Mouse (Mus musculus) monocyte, adult 2 months (primary cell): ENCODE data around the gene Arl11.
A peak's percentile ranks its signal among the peaks of the same experiment; 100 is the strongest.
"Not testable (repeated sequence)": the region's sequence is repeated elsewhere in the genome, so short reads cannot be mapped to it uniquely, and the experiment has no call there.

ENCODE experiments used
- DNase-seq, 2 experiments: peaks; one replicate each; pipeline ENCODE4 v3.0.0; 2022; ENCODE audit warnings: low spot score in 2 of 2, low read depth in 1 of 2

The Arl11 gene

DNA sequence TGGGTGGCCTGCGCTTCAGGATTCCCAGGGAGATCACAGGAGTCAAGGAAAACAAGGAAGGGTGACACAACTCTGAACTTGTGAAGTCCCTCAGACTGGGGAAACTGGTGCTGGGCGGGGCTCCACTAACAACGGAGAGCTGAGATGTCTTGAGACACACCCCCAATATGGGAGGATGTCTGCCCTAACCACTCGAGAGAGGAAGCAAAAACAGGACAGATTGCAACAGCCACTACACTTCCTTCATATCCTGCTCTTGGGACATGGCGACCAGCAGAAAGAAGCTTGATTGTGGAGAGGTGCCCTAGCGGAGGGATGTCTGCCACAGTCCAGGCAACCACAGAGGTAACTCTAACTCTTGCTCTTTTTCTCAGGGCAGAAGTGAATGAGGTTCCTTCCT lies at the start of gene Arl11:
Gene Arl11 (plus strand): TSS at position 161 of the 400 bp plus-strand sequence.
- peak; percentile 65 to 67 for DNase-seq

DNA sequence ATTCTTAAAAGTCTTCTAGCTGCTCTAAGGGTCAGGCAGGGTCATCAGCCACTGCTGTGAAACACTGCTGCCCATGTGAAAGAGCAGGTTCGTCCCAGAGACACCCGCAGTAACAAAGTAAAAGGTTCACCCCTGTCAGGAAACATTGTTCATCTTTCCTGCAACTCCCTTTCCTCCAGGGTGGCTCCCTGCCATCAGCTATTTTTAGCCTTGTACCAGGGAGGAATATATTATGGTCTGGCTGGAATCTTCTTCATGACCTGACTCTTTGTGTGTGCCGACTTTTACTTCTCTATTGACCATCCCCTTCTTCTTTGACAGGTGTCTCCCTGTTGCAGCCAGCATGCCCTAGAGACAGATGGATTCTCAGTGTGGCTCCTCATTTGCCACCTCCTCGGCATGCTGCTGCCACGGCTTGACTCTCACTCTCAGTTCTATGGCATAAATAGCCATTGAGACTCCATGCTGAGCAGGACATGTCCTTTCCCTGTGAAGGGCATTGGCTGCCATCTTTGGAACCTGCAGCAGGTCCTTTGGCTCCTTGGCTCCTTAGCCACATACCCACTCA lies 41.6 kb upstream of the Arl11 start:
- no peak for DNase-seq

DNA sequence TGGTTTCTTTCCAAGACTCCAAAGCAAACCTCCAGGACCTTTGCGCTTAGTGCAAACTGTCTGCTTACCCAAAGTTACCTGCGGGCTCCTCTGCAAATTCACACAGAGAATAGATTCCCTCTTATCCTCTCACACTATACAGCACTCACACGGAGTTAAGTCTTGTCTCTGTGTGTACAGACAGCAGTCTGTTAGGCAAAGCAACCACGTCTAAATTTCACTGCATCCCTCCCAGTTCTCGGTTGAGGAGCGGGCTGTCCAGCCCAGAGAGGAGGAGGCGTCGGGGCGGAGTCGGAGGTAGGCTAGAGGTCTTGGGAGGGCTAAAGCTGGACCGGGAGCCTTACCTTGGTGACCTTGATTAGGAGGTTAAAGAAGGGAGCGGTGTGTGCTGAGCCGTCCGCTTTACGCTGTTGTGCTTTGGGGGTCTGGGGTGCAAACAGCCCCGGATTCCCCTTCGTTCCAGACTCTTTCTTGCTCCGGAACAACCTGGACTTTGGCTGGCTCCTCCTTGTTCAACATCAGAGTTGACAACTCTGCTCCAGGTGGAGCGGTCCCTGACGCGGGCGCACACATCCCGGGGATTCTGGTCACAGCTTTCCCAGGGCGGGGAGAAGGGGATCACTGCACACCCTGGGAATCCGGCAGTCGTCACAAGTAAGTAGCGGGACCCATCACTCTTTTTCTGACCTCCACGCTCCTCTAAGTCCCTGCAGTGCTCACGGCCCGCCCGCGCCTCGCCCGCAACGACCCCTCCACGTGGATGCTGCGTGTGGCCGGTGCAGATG lies 34.9 kb upstream of the Arl11 start:
- no peak for DNase-seq

DNA sequence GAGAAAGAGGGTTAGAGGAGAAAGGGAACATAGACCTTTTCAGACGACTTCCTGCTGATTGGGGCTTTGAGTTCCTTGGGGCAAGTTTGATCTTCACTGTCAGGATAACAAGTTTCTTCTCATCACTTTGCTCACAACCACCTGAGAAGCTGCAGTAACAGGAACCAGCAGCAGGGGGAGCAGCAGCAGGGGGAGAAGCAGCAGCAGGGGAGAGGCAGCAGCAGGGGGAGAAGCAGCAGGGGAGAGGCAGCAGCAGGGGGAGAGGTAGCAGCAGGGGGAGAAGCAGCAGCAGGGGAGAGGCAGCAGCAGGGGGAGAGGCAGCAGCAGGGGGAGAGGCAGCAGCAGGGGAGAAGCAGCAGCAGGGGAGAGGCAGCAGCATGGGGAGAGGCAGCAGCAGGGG lies 32.3 kb upstream of the Arl11 start:
- no peak for DNase-seq

DNA sequence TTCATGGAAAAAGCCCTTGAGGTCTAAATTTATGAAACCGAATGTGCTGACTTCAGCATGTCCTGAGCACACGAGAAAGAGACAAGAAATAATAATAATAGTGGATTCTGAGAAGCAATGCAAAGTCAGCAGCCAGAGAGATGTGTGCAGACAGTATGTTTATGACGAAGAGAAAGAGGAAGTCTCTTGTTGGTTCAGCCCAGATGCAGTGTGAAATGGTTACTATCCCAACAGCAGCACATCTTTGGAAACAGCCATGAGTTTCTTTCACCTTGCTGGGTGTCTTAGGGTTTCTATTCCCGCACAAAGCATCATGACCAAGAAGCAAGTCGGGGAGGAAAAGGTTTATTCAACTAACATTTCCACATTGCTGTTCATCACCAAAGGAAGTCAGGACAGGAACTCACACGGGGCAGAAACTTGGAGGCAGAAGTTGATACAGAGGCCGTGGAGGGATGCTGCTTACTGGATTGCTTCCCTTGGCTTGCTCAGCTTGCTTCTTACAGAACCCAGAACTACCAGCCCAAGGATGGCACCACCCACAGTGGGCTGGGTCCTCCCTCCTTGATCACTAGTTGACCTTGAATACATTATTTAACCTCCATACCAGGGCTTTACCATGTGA lies 30.8 kb upstream of the Arl11 start:
- DNase-seq: peak in 1 of 2 experiments; percentile 21

DNA sequence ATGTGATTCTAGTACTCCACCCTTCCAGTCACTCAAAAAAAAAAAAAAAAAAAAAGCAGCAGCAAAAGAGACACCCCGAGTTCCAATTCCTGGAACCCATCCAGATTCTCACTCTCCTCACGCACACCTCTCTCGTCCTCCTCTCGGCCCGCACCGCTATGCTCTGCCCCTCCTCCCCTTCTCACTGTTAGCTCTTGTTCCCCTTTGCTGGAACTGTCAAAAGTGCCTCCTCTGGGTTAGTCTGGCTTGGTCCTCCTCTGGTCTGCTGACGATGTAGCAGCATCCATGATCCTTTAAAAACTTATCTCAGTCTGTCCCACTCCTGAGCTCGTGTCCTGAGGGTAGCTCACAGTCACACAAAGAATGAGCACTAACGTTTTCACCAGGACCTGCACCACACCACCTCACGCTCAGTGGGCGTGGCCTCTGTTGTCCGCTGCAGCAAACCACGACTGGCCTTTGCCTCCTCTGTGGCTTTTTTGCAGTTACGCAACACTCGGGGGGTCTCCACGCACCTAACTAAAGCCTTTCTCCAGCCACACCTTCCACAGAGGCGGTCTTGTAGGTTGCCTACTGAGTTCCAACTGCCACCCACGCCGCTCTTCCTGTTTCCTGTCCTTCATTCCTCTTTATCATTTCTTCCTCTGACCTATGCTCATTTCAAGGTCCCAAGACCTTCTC lies 20.8 kb upstream of the Arl11 start:
- no peak for DNase-seq

DNA sequence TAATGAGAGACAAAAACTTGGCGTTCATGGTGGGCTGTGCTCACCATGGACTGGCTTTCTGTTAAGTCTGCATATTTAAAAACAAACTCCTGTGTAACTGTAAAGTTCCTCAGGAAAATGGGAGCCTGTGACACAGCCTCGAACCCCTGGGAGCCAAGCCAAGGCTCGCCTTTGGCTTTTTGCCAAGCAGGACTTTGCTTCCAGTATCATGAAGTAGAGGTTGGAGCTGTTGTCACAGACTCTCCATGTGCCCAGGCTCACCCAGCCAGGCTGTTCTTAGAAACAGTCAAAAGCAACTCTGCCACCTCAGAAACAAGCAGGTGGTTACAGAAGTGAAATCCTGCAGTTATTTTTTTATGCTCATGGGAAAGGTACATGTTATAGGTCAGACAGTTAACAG lies 18.9 kb upstream of the Arl11 start:
- DNase-seq: no peak

DNA sequence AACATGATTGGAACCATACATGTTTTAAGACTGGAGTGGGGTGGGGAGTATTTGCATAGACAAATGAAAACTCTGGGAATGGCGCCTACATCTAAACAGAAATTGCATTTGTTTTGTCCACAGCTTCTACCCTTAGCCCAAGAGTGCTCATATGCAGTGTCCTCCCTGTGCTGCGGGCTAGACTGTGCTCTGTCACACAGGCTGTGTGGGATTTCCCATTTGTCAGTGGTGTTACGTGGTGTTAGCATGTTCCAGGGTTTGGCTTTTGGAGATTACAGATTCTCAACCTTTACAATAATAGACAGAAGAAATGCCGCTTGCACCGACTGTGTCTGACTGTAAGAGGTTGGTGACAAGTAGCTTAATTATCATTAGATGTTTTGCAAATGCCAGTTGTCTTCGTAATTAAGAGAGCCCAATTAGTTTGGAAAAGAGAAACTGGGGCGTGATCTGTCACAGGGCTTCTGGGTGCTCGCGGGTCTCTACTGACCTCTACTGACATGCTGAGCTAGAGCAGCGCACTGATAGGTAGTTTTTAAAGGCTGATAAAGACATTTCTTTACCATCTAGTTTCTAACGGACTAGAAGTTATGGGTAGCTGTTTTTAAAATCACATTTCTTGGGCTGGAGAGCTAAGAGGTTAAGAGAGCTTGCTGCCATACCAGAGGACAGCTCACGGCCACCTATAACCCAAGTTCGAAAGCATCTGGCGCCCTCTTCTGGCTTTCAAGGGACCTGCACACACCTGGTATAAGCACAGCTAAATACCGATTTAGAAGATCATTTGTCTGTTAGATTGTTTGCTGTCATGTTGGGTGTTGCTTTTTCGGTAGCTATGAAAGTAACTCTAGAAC lies 15.4 kb upstream of the Arl11 start:
- DNase-seq: peak in 1 of 2 experiments; percentile 56

DNA sequence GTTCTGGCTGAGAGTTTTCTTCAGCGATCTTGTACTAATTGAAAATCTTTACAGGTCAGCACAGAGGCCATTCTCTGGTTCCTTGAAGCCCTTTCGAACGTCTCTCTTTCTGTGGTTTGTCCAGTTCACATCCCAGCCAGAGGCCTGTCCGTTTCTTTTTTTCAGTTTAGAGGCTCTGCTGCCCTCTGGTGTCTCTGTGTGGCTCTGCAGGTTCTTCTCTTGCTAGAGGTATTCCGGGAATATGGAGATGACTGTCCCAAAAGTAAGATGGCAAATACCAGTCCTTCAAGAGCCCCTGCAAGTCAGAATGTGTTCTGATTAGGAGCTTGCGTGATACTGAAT lies 14.8 kb upstream of the Arl11 start:
- peak in 1 of 2 experiments; percentile 16 for DNase-seq

DNA sequence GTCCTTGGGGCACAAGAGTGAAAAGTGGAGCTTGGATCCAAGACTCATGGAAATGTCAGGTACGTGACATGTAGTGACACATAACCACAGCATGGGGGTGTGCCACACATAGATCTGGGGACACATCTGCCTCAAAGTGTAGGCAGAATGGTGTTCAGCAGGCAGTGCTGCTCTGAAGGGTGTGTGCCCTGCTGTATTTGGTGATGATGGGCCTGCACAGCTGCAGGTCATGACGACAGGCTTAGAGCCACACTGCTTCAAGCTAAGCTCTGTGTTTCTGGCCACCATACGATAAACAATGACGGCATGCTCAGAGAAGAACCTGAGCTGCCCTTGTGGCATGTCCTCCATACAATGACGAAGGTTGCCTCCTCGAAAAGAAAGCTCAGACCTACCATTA lies 9.7 kb upstream of the Arl11 start:
- no peak for DNase-seq

DNA sequence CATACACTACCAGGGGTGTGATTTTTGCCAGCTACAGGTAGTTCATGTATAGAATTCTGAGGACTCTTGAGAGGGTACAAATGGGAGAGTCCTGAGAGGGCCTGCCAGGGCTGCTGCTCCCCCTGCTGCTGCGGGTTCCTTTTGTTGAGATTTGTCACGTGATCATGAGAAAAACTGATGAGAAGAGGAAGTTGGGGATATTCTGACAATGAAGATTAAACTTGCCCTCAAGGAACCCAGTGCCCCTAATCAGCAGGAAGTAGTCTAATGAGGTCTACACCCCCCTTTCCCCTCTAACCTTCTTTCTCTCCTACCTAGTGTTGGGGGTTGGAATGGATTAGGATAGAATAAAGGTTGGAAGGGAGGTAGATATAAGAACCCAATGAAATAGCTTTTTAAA lies 8.2 kb upstream of the Arl11 start:
- no peak for DNase-seq

DNA sequence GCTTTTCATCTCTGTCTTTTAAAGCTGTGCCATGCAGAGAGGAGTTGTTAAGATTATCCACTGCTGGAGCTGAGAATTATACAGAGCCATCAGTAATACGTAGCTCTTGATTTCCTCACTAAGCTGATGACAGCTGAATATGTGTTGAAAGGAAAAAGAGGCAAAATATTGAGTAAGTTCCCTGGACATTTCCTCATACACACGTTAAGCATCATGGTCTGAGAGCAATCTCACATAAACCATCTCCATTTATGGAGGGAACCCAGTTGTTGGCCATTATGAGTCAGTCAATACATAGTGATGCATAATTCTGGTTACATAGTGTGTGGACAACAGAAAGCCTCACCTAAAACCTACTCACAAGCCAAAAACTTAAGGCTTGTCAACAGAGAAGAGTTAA lies 7.1 kb upstream of the Arl11 start:
- no peak for DNase-seq

DNA sequence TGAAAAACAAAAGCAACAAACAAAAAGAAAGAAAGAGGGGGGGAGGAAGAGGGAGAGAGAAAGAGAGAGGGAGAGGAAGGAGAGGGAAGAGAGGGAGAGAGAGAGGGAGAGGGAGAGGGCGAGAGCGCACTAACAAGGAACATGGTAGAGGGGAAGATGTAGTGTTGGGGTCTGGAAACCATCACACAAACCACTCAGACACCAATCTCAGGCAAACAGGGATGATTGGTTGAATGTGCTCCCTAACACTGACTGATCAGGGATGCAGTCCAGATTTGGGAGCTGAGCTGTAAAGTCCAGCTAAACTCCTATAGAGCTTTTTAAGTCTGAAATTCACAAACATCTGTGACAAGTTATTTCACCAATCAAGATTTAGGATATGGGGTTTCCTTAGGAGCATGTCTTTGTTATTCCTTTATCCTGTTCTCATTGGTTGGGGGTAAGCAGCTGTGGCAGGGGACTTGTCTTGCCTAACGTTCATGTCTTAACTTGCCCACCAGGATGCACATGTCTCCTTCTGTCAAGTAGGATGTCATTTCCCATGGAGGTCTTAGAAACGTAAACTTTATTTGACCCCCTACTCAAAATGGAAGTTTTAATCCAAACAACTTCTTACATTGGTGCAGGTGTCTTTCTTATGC lies 5.5 kb upstream of the Arl11 start:
- no peak for DNase-seq

DNA sequence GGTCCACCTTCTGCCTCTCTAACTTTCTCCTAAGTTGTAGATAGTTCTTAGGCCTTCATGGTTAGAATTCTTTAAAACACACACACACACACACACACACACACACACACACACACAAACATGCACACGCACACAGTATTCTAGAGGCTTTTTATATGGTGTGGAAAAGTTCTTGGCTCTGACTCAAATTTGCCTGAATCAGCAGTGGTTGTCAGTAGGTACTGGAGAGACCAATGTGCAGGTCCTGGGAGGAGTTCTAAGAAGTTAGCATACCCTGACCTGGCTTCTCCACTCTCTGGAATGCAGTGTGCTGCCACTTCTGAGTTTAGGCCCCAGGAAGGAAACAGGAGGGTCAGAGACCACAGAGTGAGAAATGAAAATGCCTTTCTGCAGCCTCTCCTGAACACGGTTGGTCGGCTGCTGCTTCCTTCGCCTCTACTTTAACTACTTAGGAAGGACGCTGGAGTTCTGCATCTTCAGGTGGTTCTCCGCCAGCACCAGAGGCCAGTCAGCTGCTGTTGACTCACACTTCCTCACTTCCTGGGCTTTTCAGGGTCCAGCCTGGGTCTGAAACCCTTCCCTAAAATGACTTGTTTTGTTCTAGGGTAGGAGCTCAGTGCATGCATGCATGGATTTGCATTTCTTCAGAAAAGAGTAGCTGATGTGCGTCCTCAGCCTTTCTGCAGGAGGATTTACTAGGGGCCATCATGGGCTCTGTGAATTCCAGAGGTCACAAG lies 651 bp downstream of the Arl11 start:
- DNase-seq: no peak

DNA sequence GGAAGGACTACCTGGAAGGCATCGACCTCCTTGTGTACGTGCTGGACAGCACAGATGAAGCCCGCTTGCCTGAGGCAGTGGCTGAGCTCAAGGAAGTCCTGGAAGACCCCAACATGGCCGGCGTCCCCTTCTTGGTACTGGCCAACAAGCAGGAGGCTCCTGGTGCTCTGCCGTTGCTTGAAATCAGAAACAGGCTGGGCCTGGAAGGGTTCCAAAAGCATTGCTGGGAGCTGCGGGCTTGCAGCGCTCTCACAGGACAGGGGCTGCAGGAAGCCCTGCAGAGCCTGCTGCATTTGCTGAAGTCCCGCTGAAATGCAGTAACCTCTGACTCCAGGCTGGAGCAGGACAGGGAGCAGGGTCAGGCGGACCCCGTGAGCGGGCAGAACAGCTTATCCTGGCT lies 1.4 kb downstream of the Arl11 start:
- no peak for DNase-seq

DNA sequence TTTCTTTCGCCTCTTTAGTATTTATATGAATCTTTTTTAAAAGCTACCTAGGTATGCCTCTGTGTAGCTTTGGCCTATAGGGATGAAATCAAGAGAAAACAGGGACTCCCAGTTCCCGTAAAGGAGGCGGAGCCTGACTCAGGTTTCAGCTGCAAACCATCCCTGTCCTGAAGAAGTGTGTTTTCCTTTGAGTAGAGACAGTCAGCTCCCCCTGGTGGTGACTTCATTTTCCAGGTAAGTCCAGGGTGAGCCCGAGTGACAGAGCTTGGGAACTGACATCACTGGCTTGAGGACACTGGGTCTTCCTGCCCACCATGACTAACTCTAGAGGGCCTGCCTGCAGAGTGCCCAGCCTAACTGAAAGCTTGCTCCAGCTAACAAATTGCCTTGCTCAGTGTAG lies 7.3 kb downstream of the Arl11 start:
- no peak for DNase-seq

DNA sequence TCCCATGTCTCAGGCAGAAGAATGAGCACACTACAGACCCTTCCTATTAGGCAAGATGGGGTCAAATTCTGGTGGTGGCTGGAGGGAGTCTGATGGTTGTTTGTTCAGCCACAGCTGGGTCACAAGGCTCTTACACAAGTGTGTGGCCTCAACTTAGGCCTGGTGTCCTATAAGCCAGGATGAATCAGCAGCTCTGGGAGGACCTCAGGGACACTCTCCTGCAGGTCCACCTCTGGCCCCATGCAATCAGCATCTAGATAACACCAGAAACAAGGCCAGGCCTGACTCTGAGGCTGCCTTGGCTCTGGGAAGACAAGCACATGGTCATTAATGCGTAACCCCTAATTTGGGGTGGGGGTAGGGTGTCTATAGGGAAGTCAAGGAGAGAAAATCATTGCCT lies 11.2 kb downstream of the Arl11 start:
- no peak for DNase-seq

DNA sequence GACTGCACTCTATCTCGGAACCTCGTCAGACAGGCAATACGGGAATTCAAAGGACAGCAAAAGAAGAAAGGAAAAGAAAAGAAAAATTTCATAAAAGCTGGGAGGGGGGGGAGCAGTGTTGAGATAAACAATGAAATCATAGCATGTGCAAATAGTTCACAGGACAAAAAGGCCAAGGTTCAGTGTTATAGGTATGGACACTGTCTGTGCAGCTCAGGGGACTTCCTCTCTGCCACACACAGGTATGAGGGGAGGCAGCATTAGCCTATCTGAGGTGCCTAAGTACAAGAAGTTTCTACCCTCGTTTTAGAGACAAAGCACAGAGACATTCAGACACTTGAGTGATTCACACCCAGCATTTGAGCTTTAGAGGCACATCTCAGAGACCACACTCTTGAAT lies 11.6 kb downstream of the Arl11 start:
- DNase-seq: no peak

DNA sequence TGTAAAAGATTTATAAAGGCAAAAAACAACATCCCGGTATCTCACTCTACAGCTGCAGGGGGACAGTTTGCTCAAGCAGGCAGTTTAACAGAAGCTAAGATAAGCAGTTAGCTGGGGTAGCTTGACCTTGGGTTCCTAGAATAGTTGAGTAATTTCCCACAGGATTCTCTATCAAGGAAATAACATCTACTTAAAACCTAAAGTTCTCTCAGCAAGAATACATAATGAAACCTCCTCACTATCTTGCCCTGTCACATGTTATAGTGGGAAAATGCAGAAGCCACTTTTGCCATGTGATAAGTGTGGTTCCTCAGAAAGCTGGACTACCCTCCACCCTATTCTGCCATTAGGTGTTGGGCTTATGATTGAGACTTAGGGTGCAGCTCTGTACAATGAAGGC lies 13.2 kb downstream of the Arl11 start:
- no peak for DNase-seq

DNA sequence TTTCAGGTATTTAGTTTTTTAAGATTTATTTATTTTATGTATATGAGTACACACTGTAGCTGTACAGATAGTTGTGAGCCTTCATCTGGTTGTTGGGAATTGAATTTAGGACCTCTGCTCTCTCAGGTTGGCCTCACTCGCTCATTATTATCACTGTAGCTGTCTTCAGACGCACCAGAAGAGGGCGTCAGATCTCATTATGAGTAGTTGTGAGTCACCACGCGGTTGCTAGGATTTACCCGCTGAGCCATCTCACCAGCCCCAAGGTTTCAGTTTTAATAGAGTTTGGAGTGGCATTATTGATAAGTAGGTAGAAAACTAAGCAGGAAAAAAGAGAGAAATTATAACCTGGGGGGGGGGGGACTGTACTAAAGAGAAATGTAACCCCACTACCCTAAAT lies 17.5 kb downstream of the Arl11 start:
- DNase-seq: not testable (repeated sequence)
